Mouse (Mus musculus) mature B cell (primary cell): ENCODE measurements around the gene Bcl7b.
"Not testable (repeated sequence)": the region's sequence is repeated elsewhere in the genome, so short reads cannot be mapped to it uniquely, and the experiment has no call there.

Source experiments
- in situ Hi-C: fragments of 300-500 bp; cut with MboI; formaldehyde crosslinking; loops from 2 replicates; pipeline ENCODE4 v1.14.3; 2019

Bcl7b gene

DNA sequence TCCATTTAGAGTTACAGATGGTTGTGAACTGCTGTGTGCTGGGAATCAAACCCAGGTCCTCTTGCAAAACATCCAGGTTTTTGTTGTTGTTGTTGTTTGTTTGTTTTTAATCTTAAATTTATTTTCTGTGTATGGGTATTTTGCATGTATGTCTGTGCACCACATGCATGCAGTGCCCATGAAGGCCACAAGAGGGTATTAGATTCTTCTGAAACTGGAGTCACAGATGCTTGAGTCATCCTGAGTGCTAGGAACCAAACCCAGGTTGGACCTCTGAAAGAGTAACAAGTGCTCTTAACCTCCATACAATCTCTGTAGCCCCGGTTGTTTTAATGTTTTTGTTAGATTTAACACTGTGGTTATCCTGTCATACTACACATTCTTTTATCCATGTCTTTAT lies 40.1 kb downstream of the Bcl7b start:
- in situ Hi-C loops = no loop called here

GRCm38 (mm10) chr5:135216871-135217270 lies 48.8 kb downstream of the Bcl7b start:
- in situ Hi-C loops = no loop called here

- in situ Hi-C loops = no loop called here
These were observed 52.9 kb downstream of the Bcl7b start for GRCm38 (mm10) chr5:135220941-135221340.

DNA sequence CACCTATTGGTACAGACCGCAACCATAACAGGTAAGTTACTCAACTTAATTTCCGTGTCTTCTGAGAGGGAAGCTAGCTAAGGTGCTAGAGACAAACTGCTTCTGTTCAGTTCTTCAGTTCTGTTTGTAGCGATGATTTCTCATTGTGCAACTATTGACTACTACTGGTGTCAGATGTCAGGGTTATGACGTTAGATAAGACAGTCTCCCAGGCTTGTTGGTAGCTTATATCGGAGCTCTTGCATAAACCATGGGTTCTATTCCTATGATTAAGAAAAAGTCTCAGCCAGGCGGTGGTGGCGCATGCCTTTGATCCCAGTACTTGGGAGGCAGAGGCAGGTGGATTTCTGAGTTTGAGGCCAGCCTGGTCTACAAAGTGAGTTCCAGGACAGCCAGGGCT lies 54.0 kb downstream of the Bcl7b start:
- in situ Hi-C loops = no loop called here

GRCm38 (mm10) chr5:135224169-135224568 lies 56.1 kb downstream of the Bcl7b start:
- in situ Hi-C loops = no loop called here

DNA sequence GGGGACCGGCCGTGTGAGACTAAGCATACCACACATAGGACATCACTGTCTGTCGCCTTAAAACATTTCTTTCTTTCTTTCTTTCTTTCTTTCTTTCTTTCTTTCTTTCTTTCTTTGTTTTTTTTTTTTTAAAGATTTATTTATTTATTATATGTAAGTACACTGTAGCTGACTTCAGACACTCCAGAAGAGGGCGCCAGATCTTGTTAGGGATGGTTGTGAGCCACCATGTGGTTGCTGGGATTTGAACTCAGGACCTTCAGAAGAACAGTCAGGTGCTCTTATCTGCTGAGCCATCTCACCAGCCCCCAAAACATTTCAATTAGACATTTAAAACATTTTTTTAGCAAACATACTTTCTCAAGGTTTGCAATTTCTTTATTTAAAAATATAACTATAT lies 57.8 kb downstream of the Bcl7b start:
- in situ Hi-C loops = not testable (repeated sequence)

- in situ Hi-C loops = no loop called here
These were observed 62.1 kb downstream of the Bcl7b start for GRCm38 (mm10) chr5:135230186-135230585.
